Mouse (Mus musculus) heart, adult 2 months (tissue): ENCODE data around the gene Arhgef6. TPM values are rescaled to one million over a fixed set of nuclear protein-coding genes. Genes with fewer than 3 reads are reported as not detected.

ENCODE experiments used
- DNase-seq, 2 experiments: peaks; one replicate each; pipeline ENCODE4 v3.0.0; 2021
- H3K27ac ChIP-seq: fragments of 200-600 bp; 2 replicates; pipeline ENCODE4 v1.8.1; 2022
- H3K27me3 ChIP-seq: fragments of 200-500 bp; 2 replicates; pipeline ENCODE4 v1.6.1; 2012; ENCODE audit warnings: mild to moderate bottlenecking, low read length, inconsistent platforms, mixed read lengths; ENCODE audit not compliant: control insufficient read depth, insufficient read depth
- H3K36me3 ChIP-seq: fragments of 200-500 bp; 2 replicates; pipeline ENCODE4 v1.6.1; 2012; ENCODE audit warnings: low read length, inconsistent platforms; ENCODE audit not compliant: control insufficient read depth, insufficient read depth
- H3K4me1 ChIP-seq: fragments of 200-500 bp; 2 replicates; pipeline ENCODE4 v1.6.1; 2011; ENCODE audit warnings: low read length; ENCODE audit not compliant: control insufficient read depth, insufficient read depth
- H3K4me3 ChIP-seq: fragments of 200-600 bp; 2 replicates; pipeline ENCODE4 v1.8.1; 2022
- H3K79me2 ChIP-seq: fragments of 200-500 bp; replicated peaks from 2 replicates; pipeline ENCODE4 v1.6.1; 2012; ENCODE audit warnings: mild to moderate bottlenecking, inconsistent platforms, low read length, moderate library complexity, mixed read lengths; ENCODE audit not compliant: control insufficient read depth, insufficient read depth
- H3K9ac ChIP-seq: fragments of 200-500 bp; 2 replicates; pipeline ENCODE4 v1.6.1; 2012; ENCODE audit warnings: low read depth, mild to moderate bottlenecking, control low read depth, inconsistent platforms, low read length, mixed read lengths
- CTCF ChIP-seq: fragments of 200-600 bp; IDR thresholded peaks from 2 replicates; pipeline ENCODE4 v1.8.1; 2022; ENCODE audit warnings: antibody characterized with exemption, mild to moderate bottlenecking, moderate library complexity
- EP300 ChIP-seq: fragments of 200-500 bp; IDR thresholded peaks from 2 replicates; pipeline ENCODE4 v1.6.1; 2011; ENCODE audit warnings: low read depth, low read length, control low read depth; ENCODE audit not compliant: insufficient read depth
- POLR2A ChIP-seq: fragments of 200-500 bp; IDR thresholded peaks from 2 replicates; pipeline ENCODE4 v1.6.1; 2011; ENCODE audit warnings: mild to moderate bottlenecking, low read depth, low read length, control low read depth; ENCODE audit not compliant: insufficient read depth
- WGBS: fragments of 180-500 bp; shearing (Covaris S2); methylation state at CpG from one replicate; pipeline ENCODE4 v1.1.7; 2018; 5-methylcytosine and 5-hydroxymethylcytosine counted together
- intact Hi-C: fragments of 180-260 bp; cut with DNase I; formaldehyde crosslinking; loops from one replicate; pipeline ENCODE4 v1.15.1; 2025
- long read RNA-seq: library from polyadenylated mRNA; stranded (forward); transcript quantifications from one replicate; pipeline ENCODE4 v2.0.0, GENCODE M21; 2021
- polyA plus RNA-seq: library from polyadenylated mRNA; depleted of rRNA; stranded (reverse); fragments of >200 nt; gene quantifications from 2 replicates; pipeline ENCODE4 v1.2.3, GENCODE M21; 2012; rRNA removed
- total RNA-seq, 2 experiments: library from RNA; stranded (reverse); gene quantifications; 2 replicates each; pipeline ENCODE4 v1.2.3; 2021

Arhgef6 gene
- total RNA-seq (10 to 100 TPM; 61.5 to 64.2 TPM), polyA plus RNA-seq (38.2 and 82.1 TPM in 2 replicates)
- long read RNA-seq, partial matches to known transcripts, result 0 of 7 reads
- long read RNA-seq, other reads (novel, unspliced or antisense), result 7 of 7 reads

DNA sequence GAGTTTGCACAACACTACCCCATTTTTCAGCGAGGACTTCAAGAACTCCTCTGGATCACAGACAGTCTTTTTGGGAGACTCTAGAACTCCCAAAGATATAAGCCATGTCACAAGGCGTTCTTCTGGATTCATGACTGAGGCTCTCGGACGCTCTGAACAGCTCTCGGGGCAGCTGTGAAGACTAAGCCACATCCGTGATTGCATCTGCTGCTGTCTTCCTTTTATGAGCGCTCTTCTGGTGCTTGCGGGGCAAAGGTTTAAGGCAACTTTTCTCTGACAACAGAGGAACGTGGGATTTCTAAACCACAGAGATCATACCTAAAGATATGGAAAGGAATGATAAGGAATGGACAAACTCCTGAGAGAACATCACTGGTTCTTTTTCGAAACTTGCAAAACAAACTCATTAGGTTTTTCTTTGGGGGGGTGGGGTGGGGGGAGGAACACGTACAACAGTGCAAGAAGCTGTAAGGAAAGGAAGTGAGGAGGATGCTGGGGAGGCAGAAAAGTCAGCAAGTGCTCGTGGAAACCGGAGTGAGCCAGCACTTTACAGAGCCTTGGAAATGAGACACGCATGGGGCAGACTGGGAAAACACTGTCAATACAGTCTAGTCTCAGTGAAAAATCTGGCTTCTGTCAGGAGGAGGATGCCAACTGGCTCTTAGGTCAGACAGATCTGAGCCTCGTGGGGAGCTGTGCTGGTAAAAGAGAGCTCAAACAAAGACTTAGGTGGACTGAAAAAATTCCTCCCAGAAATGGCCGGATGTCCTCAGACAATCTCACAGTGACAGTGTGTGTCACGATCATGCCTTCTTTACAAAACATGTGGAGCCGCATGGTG, at the start of gene Arhgef6:
Gene Arhgef6, minus strand, starts transcription at position 359 of the 841 bp plus-strand sequence.
- peaks cover 1% of the 10 kb centered on the region; the same call in 1 of the 2 replicates for H3K4me1 ChIP-seq
- H3K27ac ChIP-seq, result peak within 1 kb of the TSS; percentile 83
- 37% methylated on average over 18 of the region's 18 CpGs for WGBS
- intact Hi-C loops, result loop anchor here (5.0 kb wide), 1 partner anchor 54 kb away; the partner anchor contains the start of gene Rbmx
- peak; percentile 31 to 34 for DNase-seq
- TF ChIP-seq CTCF (no peak), EP300 (no peak), POLR2A (no peak)
- peaks cover 2% of the 10 kb centered on the region; the same call in 1 of the 2 replicates for H3K36me3 ChIP-seq
- no peaks in the 10 kb centered on the region for H3K27me3 ChIP-seq
- H3K79me2 ChIP-seq, result no peaks in the 10 kb centered on the region
- H3K9ac ChIP-seq, result peak within 1 kb of the TSS; percentile 35; the same call in 1 of the 2 replicates
- peak within 1 kb of the TSS; percentile 43 for H3K4me3 ChIP-seq

DNA sequence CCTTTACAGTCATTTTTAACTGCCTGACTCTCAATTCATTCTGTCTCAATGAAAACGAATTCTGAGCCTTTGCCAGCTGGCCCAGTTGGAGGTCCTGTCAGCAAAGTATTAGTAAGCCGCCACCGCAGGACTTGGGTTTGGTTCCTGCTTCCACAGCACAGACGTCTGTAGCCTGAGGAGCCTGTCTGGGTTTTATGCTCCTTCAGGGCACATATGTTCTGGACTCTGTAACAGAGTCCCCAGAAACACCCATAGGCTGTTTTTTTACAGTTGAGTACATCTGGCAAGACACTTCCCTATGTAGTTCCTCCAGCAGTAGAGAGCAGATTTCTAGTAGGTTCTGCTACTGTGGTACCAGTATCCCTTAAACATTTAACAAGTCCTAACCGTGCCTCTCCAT, 42.4 kb upstream of the Arhgef6 start:
- WGBS, result 58% methylated on average over 5 of the region's 5 CpGs

GRCm38 (mm10) chrX:57378579-57378978, 40.0 kb upstream of the Arhgef6 start:
- H3K27me3 ChIP-seq, result no peaks in the 10 kb centered on the region
- WGBS, result 79% methylated on average over 3 of the region's 3 CpGs
- no peak overlapping the region for H3K4me3 ChIP-seq
- no peak for DNase-seq
- no peaks in the 10 kb centered on the region for H3K4me1 ChIP-seq
- no peak overlapping the region for H3K27ac ChIP-seq
- no peaks in the 10 kb centered on the region for H3K79me2 ChIP-seq
- intact Hi-C loops, result no loop called here
- H3K9ac ChIP-seq, result no peak overlapping the region
- TF ChIP-seq CTCF (no peak), EP300 (no peak), POLR2A (no peak)
- no peaks in the 10 kb centered on the region; the same call in 1 of the 2 replicates for H3K36me3 ChIP-seq

More for the DNA sequence above, 42.4 kb upstream of the Arhgef6 start:
- H3K36me3 ChIP-seq, result no peaks in the 10 kb centered on the region; the same call in 1 of the 2 replicates
- no peak for DNase-seq
- H3K9ac ChIP-seq, result no peak overlapping the region
- H3K4me3 ChIP-seq, result no peak overlapping the region
- no peaks in the 10 kb centered on the region for H3K4me1 ChIP-seq
- intact Hi-C loops, result no loop called here
- H3K27ac ChIP-seq, result no peak overlapping the region
- no peaks in the 10 kb centered on the region for H3K27me3 ChIP-seq
- no peak for TF ChIP-seq CTCF
- TF ChIP-seq EP300, result no peak
- no peak for TF ChIP-seq POLR2A
- no peaks in the 10 kb centered on the region for H3K79me2 ChIP-seq

DNA sequence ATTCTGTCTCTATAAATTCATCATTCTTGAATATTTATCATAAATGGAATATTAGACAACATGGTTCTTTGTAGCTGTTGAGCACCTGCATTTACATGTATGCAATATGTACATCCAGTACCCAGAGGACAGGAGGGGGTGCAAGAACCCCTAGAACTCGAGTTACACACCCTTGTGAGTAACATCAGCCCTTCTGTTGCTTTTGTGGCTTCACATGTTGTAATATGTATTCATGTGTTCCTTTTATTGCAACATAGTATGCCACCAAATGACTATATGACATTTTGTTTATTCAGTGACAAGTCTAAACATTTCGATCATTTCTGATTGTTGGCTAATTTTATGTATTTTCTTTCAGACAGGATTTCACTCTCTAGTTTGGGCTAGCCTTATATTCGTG, 38.6 kb upstream of the Arhgef6 start:
- Histone ChIP-seq H3K4me3 (no peak overlapping the region), H3K36me3 (no peaks in the 10 kb centered on the region; the same call in 1 of the 2 replicates), H3K79me2 (no peaks in the 10 kb centered on the region), H3K4me1 (no peaks in the 10 kb centered on the region), H3K9ac (no peak overlapping the region), H3K27me3 (no peaks in the 10 kb centered on the region), H3K27ac (no peak overlapping the region)
- no peak for TF ChIP-seq CTCF
- TF ChIP-seq POLR2A, result no peak
- TF ChIP-seq EP300, result no peak
- 81% methylated on average over 3 of the region's 3 CpGs for WGBS
- no peak for DNase-seq
- intact Hi-C loops, result no loop called here

- WGBS, result 74% methylated on average over 2 of the region's 2 CpGs
- H3K4me3 ChIP-seq, result no peak overlapping the region
- no peak overlapping the region for H3K27ac ChIP-seq
- TF ChIP-seq POLR2A, result no peak
- no peak for TF ChIP-seq CTCF
- no peak for TF ChIP-seq EP300
- H3K4me1 ChIP-seq, result no peaks in the 10 kb centered on the region
- H3K79me2 ChIP-seq, result no peaks in the 10 kb centered on the region
- H3K36me3 ChIP-seq, result no peaks in the 10 kb centered on the region
- no peaks in the 10 kb centered on the region for H3K27me3 ChIP-seq
- no peak for DNase-seq
- H3K9ac ChIP-seq, result no peak overlapping the region
- intact Hi-C loops, result no loop called here
These were observed 35.5 kb upstream of the Arhgef6 start for GRCm38 (mm10) chrX:57374029-57374428.

DNA sequence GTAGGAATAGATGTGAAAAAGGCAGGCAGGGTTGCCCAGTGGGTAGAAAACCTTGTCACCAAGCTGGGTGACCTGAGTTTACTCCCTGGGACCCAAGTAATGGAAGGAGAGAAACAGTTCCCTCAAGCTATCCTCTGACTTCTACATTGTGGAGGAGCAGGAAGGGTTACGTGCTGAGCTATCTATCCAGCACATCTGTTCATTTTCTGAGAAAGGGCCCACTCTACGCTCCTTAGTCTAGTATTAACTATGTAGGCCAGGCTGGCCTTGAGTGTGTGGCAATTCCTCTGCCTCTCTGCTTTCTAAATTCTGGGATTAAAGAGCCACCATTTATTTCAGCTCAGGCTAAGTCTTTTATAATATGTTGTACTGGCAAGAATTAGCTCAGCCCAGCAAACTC, 35.0 kb upstream of the Arhgef6 start:
- intact Hi-C loops, result no loop called here
- no peak overlapping the region for H3K4me3 ChIP-seq
- no peaks in the 10 kb centered on the region for H3K27me3 ChIP-seq
- no peaks in the 10 kb centered on the region for H3K4me1 ChIP-seq
- WGBS, result 82% methylated on average over 2 of the region's 2 CpGs
- H3K79me2 ChIP-seq, result no peaks in the 10 kb centered on the region
- H3K36me3 ChIP-seq, result no peaks in the 10 kb centered on the region
- no peak for DNase-seq
- H3K27ac ChIP-seq, result no peak overlapping the region
- no peak overlapping the region for H3K9ac ChIP-seq
- TF ChIP-seq CTCF (no peak), POLR2A (no peak), EP300 (no peak)
